Mouse (Mus musculus) kidney, postnatal 0 days (tissue): ENCODE measurements around the gene Mxi1. TPM values are rescaled to one million over a fixed set of nuclear protein-coding genes. Genes with fewer than 3 reads are reported as not detected.

Source experiments
- ATAC-seq: fragments of 200-750 bp; cut with Nextera tagmentation; replicated peaks from 2 replicates; pipeline ENCODE4 v1.8.0; 2017; ENCODE audit warnings: low read depth, moderate number of reproducible peaks, moderate TSS enrichment, moderate library complexity; ENCODE audit not compliant: low FRiP score
- DNase-seq: peaks from one replicate; pipeline ENCODE4 v3.0.0-alpha.2; 2016; ENCODE audit warnings: low spot score
- H3K27ac ChIP-seq: fragments of 300-500 bp; sonication (generic); 2 replicates; pipeline ENCODE4 v1.5.1; 2014; ENCODE audit warnings: mild to moderate bottlenecking
- H3K27me3 ChIP-seq: fragments of 300-500 bp; sonication (generic); 2 replicates; pipeline ENCODE4 v1.6.1; 2014; ENCODE audit warnings: low read length, mixed read lengths; ENCODE audit not compliant: insufficient read depth
- H3K36me3 ChIP-seq: fragments of 300-500 bp; sonication (generic); 2 replicates; pipeline ENCODE4 v1.6.1; 2014; ENCODE audit warnings: low read length, mixed read lengths; ENCODE audit not compliant: insufficient read depth
- H3K4me1 ChIP-seq: fragments of 300-500 bp; sonication (generic); replicated peaks from 2 replicates; pipeline ENCODE4 v1.6.1; 2014; ENCODE audit warnings: antibody characterized with exemption, low read length, mixed read lengths; ENCODE audit not compliant: insufficient read depth
- H3K4me2 ChIP-seq: fragments of 300-500 bp; sonication (generic); 2 replicates; pipeline ENCODE4 v1.6.1; 2014; ENCODE audit warnings: mild to moderate bottlenecking, low read length, moderate library complexity, mixed read lengths
- H3K4me3 ChIP-seq: fragments of 300-500 bp; sonication (generic); replicated peaks from 2 replicates; pipeline ENCODE4 v1.5.1; 2014; ENCODE audit warnings: low read depth, low read length
- H3K9ac ChIP-seq: fragments of 300-500 bp; sonication (generic); 2 replicates; pipeline ENCODE4 v1.6.1; 2014; ENCODE audit warnings: low read depth, low read length
- H3K9me3 ChIP-seq: fragments of 300-500 bp; sonication (generic); replicated peaks from 2 replicates; pipeline ENCODE4 v1.6.1; 2016; ENCODE audit warnings: low read length, inconsistent platforms, mixed read lengths
- CTCF ChIP-seq: IDR thresholded peaks from 2 replicates; pipeline ENCODE4 v1.5.1; 2016; ENCODE audit warnings: antibody characterized with exemption, low read depth, mild to moderate bottlenecking, moderate library complexity
- WGBS: fragments of 180-500 bp; shearing (Covaris S2); extraction: QIAGEN DNeasy Blood & Tissue Kit; methylation state at CpG from one replicate; pipeline ENCODE4 v1.1.7; 2014; 5-methylcytosine and 5-hydroxymethylcytosine counted together
- polyA plus RNA-seq: library from polyadenylated mRNA; unstranded; fragments of >200 nt; fragmentation: Nextera tagmentation; extraction: Ambion mirVana; gene quantifications from 2 replicates; pipeline ENCODE4 v1.2.1, GENCODE M21; 2015

The Mxi1 gene
- polyA plus RNA-seq, 1 experiment from 2014 or later = 55.0 TPM

DNA sequence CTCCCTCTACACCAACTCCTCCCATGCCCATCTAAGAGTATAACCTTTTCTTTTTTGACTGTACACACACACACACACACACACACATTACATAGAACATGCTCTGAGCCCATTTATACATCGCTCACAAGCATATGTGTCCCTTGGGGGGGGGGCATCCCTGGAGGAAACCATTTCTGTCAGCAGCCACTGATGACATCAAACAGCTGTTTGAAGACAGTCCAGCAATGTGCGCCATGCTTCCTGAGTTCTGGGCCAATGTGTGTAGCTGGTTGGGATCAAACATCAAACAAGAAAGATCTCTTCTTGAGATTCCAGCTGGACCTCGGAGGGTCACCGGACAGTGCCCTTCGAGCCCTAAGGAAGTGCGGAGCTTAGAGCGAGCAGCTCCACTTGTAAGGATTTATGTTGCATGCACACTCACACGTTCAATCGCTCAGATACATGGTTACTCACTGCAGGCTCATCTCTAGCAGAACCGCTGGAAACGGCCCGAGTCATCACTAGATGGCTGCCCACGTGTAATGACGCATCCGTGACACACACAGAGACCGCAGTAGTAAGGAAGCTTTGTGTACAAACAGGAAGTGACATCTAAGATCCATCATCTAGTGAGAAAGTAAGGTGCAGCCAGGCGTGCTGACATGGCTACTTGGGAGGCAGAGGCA is 37.1 kb upstream of the Mxi1 start:
- ATAC-seq = no peak
- Histone ChIP-seq H3K4me2 (no peak overlapping the region), H3K9ac (no peak overlapping the region), H3K4me3 (no peak overlapping the region), H3K27me3 (no peaks in the 10 kb centered on the region), H3K27ac (no peak overlapping the region), H3K4me1 (no peaks in the 10 kb centered on the region; the same call in 1 of the 2 replicates), H3K36me3 (no peaks in the 10 kb centered on the region), H3K9me3 (no peaks in the 10 kb centered on the region)
- DNase-seq = peak; percentile 42
- no peak for TF ChIP-seq CTCF
- 72% methylated on average over 17 of the region's 17 CpGs for WGBS

- no peak for TF ChIP-seq CTCF
- Histone ChIP-seq H3K27me3 (no peaks in the 10 kb centered on the region), H3K4me3 (no peak overlapping the region), H3K4me2 (no peak overlapping the region), H3K4me1 (no peaks in the 10 kb centered on the region; the same call in 1 of the 2 replicates), H3K27ac (no peak overlapping the region), H3K9ac (no peak overlapping the region), H3K36me3 (no peaks in the 10 kb centered on the region), H3K9me3 (no peaks in the 10 kb centered on the region)
- DNase-seq = no peak
- WGBS = 86% methylated on average over 23 of the region's 23 CpGs
- ATAC-seq = no peak
These were observed 36.4 kb upstream of the Mxi1 start for GRCm38 (mm10) chr19:53273781-53274428.

GRCm38 (mm10) chr19:53275204-53275603 is 35.1 kb upstream of the Mxi1 start:
- Histone ChIP-seq H3K36me3 (no peaks in the 10 kb centered on the region), H3K9ac (no peak overlapping the region), H3K27ac (peak overlapping the region; percentile 14; the same call in 1 of the 2 replicates), H3K4me1 (no peaks in the 10 kb centered on the region; the same call in 1 of the 2 replicates), H3K4me2 (no peak overlapping the region), H3K4me3 (no peak overlapping the region), H3K27me3 (no peaks in the 10 kb centered on the region), H3K9me3 (no peaks in the 10 kb centered on the region)
- WGBS = 26% methylated on average over 3 of the region's 3 CpGs
- no peak for TF ChIP-seq CTCF
- DNase-seq (no peak), ATAC-seq (peak; percentile 66; the same call in 1 of the 2 replicates)

- H3K4me2 ChIP-seq = no peak overlapping the region
- ATAC-seq = no peak
- TF ChIP-seq CTCF = no peak
- no peaks in the 10 kb centered on the region for H3K27me3 ChIP-seq
- no peak overlapping the region for H3K9ac ChIP-seq
- no peak overlapping the region for H3K27ac ChIP-seq
- H3K9me3 ChIP-seq = no peaks in the 10 kb centered on the region
- no peaks in the 10 kb centered on the region for H3K36me3 ChIP-seq
- DNase-seq = no peak
- no peaks in the 10 kb centered on the region; the same call in 1 of the 2 replicates for H3K4me1 ChIP-seq
- H3K4me3 ChIP-seq = no peak overlapping the region
- 55% methylated on average over 19 of the region's 19 CpGs for WGBS
These were observed 33.2 kb upstream of the Mxi1 start for GRCm38 (mm10) chr19:53276902-53277707.

DNA sequence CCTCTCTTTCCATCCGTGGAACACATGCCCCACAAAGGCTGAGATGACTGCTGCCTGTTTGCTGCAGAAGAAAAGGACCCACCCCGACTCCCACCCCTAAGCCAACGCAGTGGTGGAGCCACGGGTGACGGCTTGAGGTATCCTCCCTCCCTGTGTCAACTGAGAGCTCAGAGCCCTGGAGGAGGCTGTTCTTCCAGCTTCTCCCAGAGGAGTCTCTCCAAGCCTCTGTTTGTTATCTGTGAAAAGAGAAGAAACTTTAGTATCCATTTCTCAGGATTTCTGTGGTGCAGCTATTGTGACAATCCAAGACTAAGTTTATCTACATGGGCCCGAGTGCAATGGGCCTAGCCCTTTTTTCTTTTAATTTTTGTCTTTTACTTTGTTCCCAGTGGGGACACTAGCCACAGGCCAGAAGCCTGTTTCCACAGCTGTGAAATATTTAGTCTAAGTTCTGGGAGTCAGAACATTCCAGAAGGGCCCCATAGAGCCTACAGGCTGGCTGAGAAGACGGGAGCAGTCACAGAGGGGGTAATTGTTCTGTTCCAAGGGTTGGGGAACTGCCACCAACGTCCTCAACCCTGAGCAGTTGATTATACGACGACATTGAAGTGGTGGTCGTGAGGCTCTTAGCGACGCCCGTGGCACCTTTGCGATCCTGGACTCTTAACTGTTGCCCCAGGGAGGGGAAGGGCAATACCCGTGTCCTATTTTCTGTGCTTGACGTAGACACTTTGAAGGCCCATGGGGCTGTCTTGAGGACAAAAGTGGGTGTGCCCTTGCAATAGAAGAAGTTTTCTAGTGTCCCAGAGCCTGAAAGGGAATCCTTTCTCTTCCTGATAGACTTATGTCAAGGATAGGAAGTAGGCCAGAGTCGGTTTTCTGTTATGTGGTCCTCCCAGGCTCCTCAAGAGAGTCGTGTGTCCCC is 31.6 kb upstream of the Mxi1 start:
- Histone ChIP-seq H3K9me3 (no peaks in the 10 kb centered on the region), H3K4me2 (no peak overlapping the region), H3K4me1 (no peaks in the 10 kb centered on the region; the same call in 1 of the 2 replicates), H3K27me3 (no peaks in the 10 kb centered on the region), H3K36me3 (no peaks in the 10 kb centered on the region), H3K27ac (no peak overlapping the region), H3K9ac (no peak overlapping the region), H3K4me3 (no peak overlapping the region)
- no peak for TF ChIP-seq CTCF
- 62% methylated on average over 19 of the region's 19 CpGs for whole genome bisulfite sequencing
- DNase-seq (no peak), ATAC-seq (no peak)
